Mouse (Mus musculus) left cerebral cortex, postnatal 36 days (tissue): ENCODE measurements around the gene Jup. TPM values are rescaled to one million over a fixed set of nuclear protein-coding genes. Genes with fewer than 3 reads are reported as not detected.

Source experiments
- DNase-seq, 2 experiments: peaks; one replicate each; pipeline ENCODE4 v3.0.0; 2021 to 2022; ENCODE audit warnings: low spot score in 2 of 2, mixed read lengths in 1 of 2
- intact Hi-C: fragments of 180-260 bp; cut with DNase I; formaldehyde crosslinking; loops from one replicate; pipeline ENCODE4 v1.15.1; 2025
- total RNA-seq, 2 experiments: library from RNA; stranded (reverse); gene quantifications; 2 replicates each; pipeline ENCODE4 v1.2.3; 2021

Jup gene
- 10 to 100 TPM; 44.1 to 49.2 TPM for total RNA-seq

GRCm38 (mm10) chr11:100397600-100398389, at the start of gene Jup:
Gene Jup (minus strand): TSS chr11:100397763.
- intact Hi-C loops: no loop called here
- DNase-seq: peak; percentile 99 to 100

- DNase-seq: no peak
- intact Hi-C loops: no loop called here
These were observed 45.1 kb upstream of the Jup start for GRCm38 (mm10) chr11:100442625-100443024.

- no peak for DNase-seq
- intact Hi-C loops: loop anchor here (2.0 kb wide), 1 partner anchor 31 kb away; the partner anchor contains the start of gene Klhl11
These were observed 44.2 kb upstream of the Jup start, which contains the start of the genes Nt5c3b and Klhl10 for GRCm38 (mm10) chr11:100441797-100442196. Gene Nt5c3b (minus strand): TSS chr11:100441808. Gene Klhl10 (plus strand): TSS chr11:100441917.

DNA sequence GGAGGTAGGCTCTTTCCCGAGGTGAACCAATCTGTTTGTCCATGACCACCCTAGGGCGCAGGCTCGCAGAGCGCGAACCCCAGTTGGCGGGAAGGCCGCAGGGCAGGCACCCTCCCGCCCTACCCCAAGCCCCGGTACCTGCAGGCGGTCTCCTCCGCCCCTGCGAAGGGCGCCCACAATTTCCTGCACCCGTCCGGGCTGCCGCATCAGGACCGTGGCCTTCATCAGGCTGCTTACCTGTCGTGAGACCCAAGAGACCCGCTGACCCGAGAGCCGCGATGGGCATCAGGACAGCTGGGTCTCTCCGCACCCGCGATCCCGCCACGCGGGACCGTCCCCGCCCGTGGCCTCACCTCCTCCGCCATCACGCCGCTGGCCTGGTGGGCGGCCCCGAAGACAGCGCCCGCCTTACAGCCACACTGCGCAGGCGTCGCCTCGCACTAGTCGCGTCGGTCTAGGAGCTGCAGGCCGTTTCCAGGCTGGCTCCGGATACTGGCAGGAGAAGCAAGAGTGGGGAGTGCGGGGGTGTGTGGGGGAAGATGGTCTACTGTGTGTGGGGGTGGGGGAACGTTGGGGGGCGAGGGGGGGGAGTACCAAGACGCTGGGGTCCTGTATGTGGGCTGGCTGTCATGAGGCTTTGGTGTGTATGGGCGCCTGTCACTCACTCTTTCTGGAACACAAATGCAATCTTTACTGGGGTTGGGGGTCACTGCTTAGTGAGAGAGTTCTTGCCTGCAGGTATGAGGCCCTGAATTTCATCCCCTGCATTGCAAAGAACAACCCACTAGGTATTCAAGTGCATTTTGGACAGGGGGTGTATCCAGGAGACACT, 43.3 kb upstream of the Jup start:
- intact Hi-C loops: loop anchor here (2.0 kb wide), 1 partner anchor 32 kb away; the partner anchor contains the start of gene Klhl11
- DNase-seq: peak; percentile 83 to 84

- intact Hi-C loops: no loop called here
- no peak for DNase-seq
These were observed 40.3 kb upstream of the Jup start for GRCm38 (mm10) chr11:100437901-100438300.

- no peak for DNase-seq
- intact Hi-C loops: no loop called here
These were observed 38.2 kb upstream of the Jup start for GRCm38 (mm10) chr11:100435678-100436246.

- intact Hi-C loops: no loop called here
- DNase-seq: no peak
These were observed 34.4 kb upstream of the Jup start for GRCm38 (mm10) chr11:100432002-100432401.

DNA sequence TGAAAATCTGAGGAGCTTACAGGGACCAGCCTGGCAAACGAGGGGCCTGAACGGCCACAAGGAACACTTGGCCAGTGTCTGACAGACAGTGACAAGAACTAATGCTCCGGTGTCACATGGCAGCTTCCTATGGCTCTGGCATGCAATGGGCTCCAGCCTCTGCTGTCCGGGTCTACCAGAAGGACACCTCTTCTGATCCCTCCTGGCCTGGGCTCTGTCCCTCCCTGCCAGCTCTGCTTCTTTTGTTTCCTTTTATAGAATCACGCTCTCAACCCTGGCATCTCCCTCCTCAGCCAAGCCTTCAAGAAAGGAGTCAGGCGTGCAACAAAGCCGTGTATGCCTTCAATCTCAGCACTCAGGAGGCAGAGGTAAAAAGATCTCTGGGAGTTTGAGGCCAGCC, 32.5 kb upstream of the Jup start:
- DNase-seq: no peak
- intact Hi-C loops: no loop called here

DNA sequence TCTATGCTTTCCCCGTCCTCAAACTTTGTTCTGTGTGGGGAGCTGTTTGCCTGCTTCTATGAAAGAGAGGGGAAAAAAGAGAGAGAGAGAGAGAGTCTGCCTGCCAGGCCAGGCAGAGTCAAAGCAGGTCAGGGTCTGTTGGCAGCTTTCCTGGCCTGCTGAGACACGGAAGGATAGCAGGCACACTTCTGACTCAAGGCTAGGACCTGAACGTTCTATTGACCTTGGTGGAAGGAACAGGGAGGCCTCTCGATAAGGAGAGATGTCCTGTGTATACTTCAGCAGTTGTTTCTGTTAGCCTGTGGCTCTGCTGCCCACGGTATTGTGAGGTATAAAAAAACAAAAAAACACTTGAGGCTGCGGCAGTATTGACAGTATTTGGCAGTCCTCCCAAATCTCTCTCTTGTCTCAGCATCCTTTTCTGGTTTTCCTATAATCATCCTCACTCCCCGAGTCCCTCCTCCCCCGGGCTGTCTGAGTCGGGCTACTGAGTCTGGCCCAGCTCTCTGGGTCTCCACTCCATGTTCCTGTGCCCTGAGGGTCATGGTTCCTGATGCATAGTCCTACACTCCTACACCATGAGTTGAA, 31.1 kb upstream of the Jup start:
- intact Hi-C loops: loop anchor here (5.0 to 10.0 kb wide), 3 partner anchors 44 to 276 kb away; partner anchors contain the start of genes Dhx58 and Klhl11
- DNase-seq: peak in 1 of 2 experiments; percentile 19

DNA sequence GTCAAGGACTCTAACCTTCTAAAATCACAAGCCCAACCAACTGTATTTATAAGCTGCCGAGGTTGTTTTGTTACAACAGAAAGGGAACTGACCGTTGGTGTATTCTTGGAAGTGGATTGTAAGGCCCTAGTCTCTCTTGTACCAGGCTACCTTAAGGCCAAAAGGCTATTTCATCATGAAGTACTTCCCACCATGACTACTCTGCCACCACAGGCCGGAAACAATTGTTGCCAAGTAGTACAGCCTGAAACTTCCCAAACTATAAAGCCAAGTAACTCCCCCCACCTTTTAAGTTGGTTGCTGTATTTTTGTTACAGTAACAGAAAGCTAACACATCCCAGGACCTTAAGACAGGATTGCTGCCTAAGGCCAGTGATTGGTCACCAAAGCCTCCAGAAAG, 29.3 kb upstream of the Jup start:
- intact Hi-C loops: loop anchor here (5.0 to 10.0 kb wide), 3 partner anchors 45 to 278 kb away; partner anchors contain the start of genes Dhx58 and Klhl11
- DNase-seq: no peak

- intact Hi-C loops: loop anchor here (5.0 to 10.0 kb wide), 3 partner anchors 46 to 279 kb away; partner anchors contain the start of genes Dhx58 and Klhl11
- peak; percentile 47 to 66 for DNase-seq
These were observed 28.3 kb upstream of the Jup start for GRCm38 (mm10) chr11:100425851-100426250.

- intact Hi-C loops: loop anchor here (10.0 kb wide), 1 partner anchor 281 kb away; the partner anchor contains the start of gene Dhx58
- DNase-seq: no peak
These were observed 26.3 kb upstream of the Jup start for GRCm38 (mm10) chr11:100423836-100424235.

- DNase-seq: no peak
- intact Hi-C loops: loop anchor here (10.0 kb wide), 1 partner anchor 283 kb away; the partner anchor contains the start of gene Dhx58
These were observed 24.0 kb upstream of the Jup start for GRCm38 (mm10) chr11:100421537-100421936.

GRCm38 (mm10) chr11:100414914-100415822, 17.6 kb upstream of the Jup start, which contains the start of gene Fkbp10:
Gene Fkbp10 (plus strand): TSS chr11:100415697.
- no peak for DNase-seq
- intact Hi-C loops: no loop called here

DNA sequence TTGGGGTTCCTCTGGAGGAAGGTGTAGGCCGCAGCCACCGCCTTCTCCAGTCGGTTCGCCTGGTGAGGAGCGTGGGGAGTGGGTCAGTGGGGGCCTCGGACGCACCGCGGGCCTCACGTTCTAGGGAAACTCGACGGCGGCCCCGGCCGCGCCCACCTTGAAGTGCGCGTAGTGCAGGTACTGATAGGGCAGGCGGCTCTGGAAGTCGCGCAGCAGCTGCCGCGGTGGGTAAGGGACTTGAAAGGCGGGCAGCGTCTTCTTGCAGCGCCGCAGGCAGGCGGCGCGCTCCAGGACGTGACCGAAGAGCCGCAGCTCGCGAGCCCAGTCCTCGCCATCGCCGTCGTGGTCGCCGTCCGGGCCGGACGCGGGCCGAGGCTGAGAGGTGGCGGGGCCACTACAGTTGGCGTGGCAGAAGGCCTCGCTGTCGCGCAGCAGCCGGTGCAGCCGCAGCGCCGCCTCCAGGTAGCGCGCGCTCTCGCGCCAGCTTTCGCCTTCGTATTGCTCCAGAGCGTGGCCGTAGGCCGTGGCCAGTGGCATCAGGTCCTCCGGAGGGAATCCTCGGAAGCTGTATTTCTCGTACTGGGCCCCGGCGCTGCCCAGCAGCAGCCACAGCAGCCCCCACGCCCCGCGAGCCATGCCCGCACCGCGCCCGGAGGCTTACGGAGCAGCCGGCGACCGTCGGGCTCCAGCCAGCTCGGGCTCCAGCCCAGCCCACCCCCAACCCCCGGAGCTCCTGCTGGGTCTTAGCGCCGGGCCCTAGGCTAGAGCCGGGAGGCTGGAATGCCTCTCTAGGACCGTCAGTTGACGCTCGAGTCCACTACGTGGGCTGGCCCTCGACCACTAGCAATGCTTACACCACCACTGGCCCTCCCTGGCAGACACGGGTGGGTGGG, 16.7 kb upstream of the Jup start, which contains the start of gene P3h4:
Gene P3h4 (minus strand): TSS at position 816 of the 893 bp plus-strand sequence.
- intact Hi-C loops: no loop called here
- DNase-seq: peak; percentile 73 to 82

- intact Hi-C loops: no loop called here
- no peak for DNase-seq
These were observed 16.0 kb upstream of the Jup start for GRCm38 (mm10) chr11:100413541-100413940.

- intact Hi-C loops: no loop called here
- no peak for DNase-seq
These were observed 14.2 kb upstream of the Jup start for GRCm38 (mm10) chr11:100411736-100412135.
